Mouse (Mus musculus) lung, postnatal 0 days (tissue): ENCODE measurements around the gene Olfr432. TPM values are rescaled to one million over a fixed set of nuclear protein-coding genes. Genes with fewer than 3 reads are reported as not detected.
A peak's percentile ranks its signal among the peaks of the same experiment; 100 is the strongest.
"Not testable (repeated sequence)": the region's sequence is repeated elsewhere in the genome, so short reads cannot be mapped to it uniquely, and the experiment has no call there.

Source experiments
- ATAC-seq: fragments of 200-750 bp; cut with Nextera tagmentation; 2 replicates; pipeline ENCODE4 v1.8.0; 2017; ENCODE audit warnings: moderate library complexity
- DNase-seq: peaks from one replicate; pipeline ENCODE4 v3.0.0-alpha.2; 2016; ENCODE audit warnings: low spot score
- H3K27ac ChIP-seq: fragments of 300-500 bp; sonication (generic); 2 replicates; pipeline ENCODE4 v1.5.1; 2014; ENCODE audit warnings: antibody characterized with exemption, mild to moderate bottlenecking, low read length, mixed read lengths
- H3K27me3 ChIP-seq: fragments of 300-500 bp; sonication (generic); replicated peaks from 2 replicates; pipeline ENCODE4 v1.6.1; 2014; ENCODE audit warnings: low read length, mixed read lengths; ENCODE audit not compliant: insufficient read depth
- H3K36me3 ChIP-seq: fragments of 300-500 bp; sonication (generic); 2 replicates; pipeline ENCODE4 v1.6.1; 2014; ENCODE audit warnings: low read length, mixed read lengths; ENCODE audit not compliant: insufficient read depth
- H3K4me1 ChIP-seq: fragments of 300-500 bp; sonication (generic); 2 replicates; pipeline ENCODE4 v1.6.1; 2014; ENCODE audit warnings: antibody characterized with exemption, low read depth, low read length, mixed read lengths; ENCODE audit not compliant: insufficient read depth
- H3K4me2 ChIP-seq: fragments of 300-500 bp; sonication (generic); replicated peaks from 2 replicates; pipeline ENCODE4 v1.6.1; 2014; ENCODE audit warnings: low read depth, mild to moderate bottlenecking, low read length, moderate library complexity, mixed read lengths
- H3K4me3 ChIP-seq: fragments of 300-500 bp; sonication (generic); 2 replicates; pipeline ENCODE4 v1.5.1; 2014; ENCODE audit warnings: low read depth, low read length
- H3K9ac ChIP-seq: fragments of 300-500 bp; sonication (generic); replicated peaks from 2 replicates; pipeline ENCODE4 v1.6.1; 2014; ENCODE audit warnings: low read depth, mild to moderate bottlenecking
- H3K9me3 ChIP-seq: fragments of 300-500 bp; sonication (generic); 2 replicates; pipeline ENCODE4 v1.6.1; 2016; ENCODE audit warnings: low read length, mixed read lengths
- CTCF ChIP-seq: IDR thresholded peaks from 2 replicates; pipeline ENCODE4 v1.5.1; 2016; ENCODE audit warnings: antibody characterized with exemption, mild to moderate bottlenecking
- EP300 ChIP-seq: IDR thresholded peaks from 2 replicates; pipeline ENCODE4 v1.6.1; 2016; ENCODE audit warnings: antibody characterized with exemption, mild to moderate bottlenecking, control low read depth
- WGBS: fragments of 180-500 bp; shearing (Covaris S2); extraction: QIAGEN DNeasy Blood & Tissue Kit; methylation state at CpG from one replicate; pipeline ENCODE4 v1.1.7; 2014; 5-methylcytosine and 5-hydroxymethylcytosine counted together
- polyA plus RNA-seq: library from polyadenylated mRNA; unstranded; fragments of >200 nt; fragmentation: Nextera tagmentation; extraction: Ambion mirVana; gene quantifications from 2 replicates; pipeline ENCODE4 v1.2.1, GENCODE M21; 2015

The Olfr432 gene
- polyA plus RNA-seq, 1 experiment from 2014 or later, result not detected

DNA sequence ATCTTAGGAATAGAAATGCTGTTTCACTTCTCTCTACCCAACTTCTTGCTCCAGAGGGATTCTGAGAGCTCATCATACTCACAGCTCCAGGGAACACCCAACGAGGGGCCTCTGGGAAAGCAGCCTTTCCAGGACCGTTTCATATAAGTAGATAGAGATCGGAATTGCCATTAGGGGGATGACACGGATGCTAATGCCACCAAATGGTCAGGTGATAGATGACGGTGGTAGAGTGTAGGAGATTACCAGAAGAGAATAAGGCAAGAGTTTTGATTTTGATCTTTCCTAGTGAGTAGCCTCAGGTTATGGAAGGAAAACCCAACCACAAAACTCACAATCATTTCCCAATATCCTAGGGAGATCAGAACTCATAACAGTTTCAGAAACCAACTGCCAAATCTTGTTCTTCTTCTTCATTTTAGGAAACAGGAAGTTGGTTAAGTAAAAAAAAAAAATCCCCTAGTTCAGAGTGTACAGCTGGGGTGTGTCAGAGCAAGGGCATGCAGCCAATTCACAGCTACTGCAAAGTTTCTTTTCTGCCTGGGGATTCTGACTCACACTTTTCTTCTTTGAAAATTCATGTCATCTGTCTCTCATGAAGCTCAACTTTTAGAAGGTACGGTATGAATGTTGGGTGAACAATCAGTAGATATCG lies 8.4 kb upstream of the Olfr432 start, which contains the start of gene Olfr433:
Gene Olfr433 (plus strand): TSS at position 183 of the 655 bp plus-strand sequence.
- peak; percentile 89 for DNase-seq
- 56% methylated on average over 7 of the region's 7 CpGs for WGBS
- Histone ChIP-seq H3K4me3 (no peak within 1 kb of the TSS), H3K27me3 (no peaks in the 10 kb centered on the region), H3K9me3 (no peaks in the 10 kb centered on the region), H3K4me1 (no peaks in the 10 kb centered on the region), H3K4me2 (no peak within 1 kb of the TSS), H3K27ac (no peak within 1 kb of the TSS), H3K9ac (no peak within 1 kb of the TSS), H3K36me3 (no peaks in the 10 kb centered on the region)
- ATAC-seq, result peak; percentile 66
- TF ChIP-seq CTCF (no peak), EP300 (0 out of 2 replicates have a peak, but pooled peaks have one; percentile 52)

- not testable (repeated sequence) for H3K9ac ChIP-seq, DNase-seq, H3K4me3 ChIP-seq, H3K36me3 ChIP-seq, H3K4me2 ChIP-seq, H3K9me3 ChIP-seq, ATAC-seq, H3K27ac ChIP-seq, H3K4me1 ChIP-seq, H3K27me3 ChIP-seq
- 79% methylated on average over 12 of the region's 12 CpGs for WGBS
Observed at GRCm38 (mm10) chr1:174042091-174042884, 6.7 kb upstream of the Olfr432 start.

GRCm38 (mm10) chr1:174044431-174044830 lies 4.6 kb upstream of the Olfr432 start:
- TF ChIP-seq CTCF, result no peak
- TF ChIP-seq EP300, result peak; percentile 59
- WGBS, result 53% methylated on average over 2 of the region's 2 CpGs

DNA sequence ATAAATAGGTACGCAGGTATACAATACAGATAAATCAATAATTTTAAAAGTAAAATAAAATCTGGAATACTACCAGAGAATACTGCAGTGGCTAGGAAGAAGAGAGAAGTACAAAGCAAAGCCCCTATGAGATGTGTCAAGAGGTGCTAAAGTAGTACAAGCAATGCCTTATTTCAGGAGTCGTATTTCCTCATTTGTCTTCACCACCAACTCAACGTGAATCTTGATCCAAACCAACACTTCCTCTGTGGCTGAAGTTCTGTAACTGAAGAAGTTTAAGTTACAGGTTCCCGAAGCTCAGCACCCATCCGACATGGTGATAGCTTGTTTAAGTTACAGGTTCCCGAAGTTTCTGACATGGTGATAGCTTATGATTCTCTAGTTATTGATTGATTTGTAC lies 778 bp upstream of the Olfr432 start:
- 64% methylated on average over 5 of the region's 6 CpGs for WGBS

More at GRCm38 (mm10) chr1:174044431-174044830, 4.6 kb upstream of the Olfr432 start:
- Histone ChIP-seq H3K4me1 (no peaks in the 10 kb centered on the region), H3K9ac (no peak overlapping the region), H3K27ac (no peak overlapping the region), H3K9me3 (no peaks in the 10 kb centered on the region), H3K4me3 (no peak overlapping the region), H3K36me3 (no peaks in the 10 kb centered on the region), H3K4me2 (no peak overlapping the region), H3K27me3 (no peaks in the 10 kb centered on the region)
- ATAC-seq, result no peak
- peak; percentile 45 for DNase-seq

GRCm38 (mm10) chr1:174049357-174049756 lies 352 bp downstream of the Olfr432 start:
- H3K27me3 ChIP-seq, H3K9me3 ChIP-seq, ATAC-seq, H3K4me2 ChIP-seq, DNase-seq, H3K4me1 ChIP-seq, H3K4me3 ChIP-seq, H3K9ac ChIP-seq, H3K27ac ChIP-seq, H3K36me3 ChIP-seq: not testable (repeated sequence)
- 36% methylated on average over 4 of the region's 4 CpGs for WGBS

More for the DNA sequence above, 778 bp upstream of the Olfr432 start:
- not testable (repeated sequence) for H3K9ac ChIP-seq, H3K4me3 ChIP-seq, H3K4me2 ChIP-seq, DNase-seq, H3K27me3 ChIP-seq, H3K9me3 ChIP-seq, H3K4me1 ChIP-seq, H3K27ac ChIP-seq, ATAC-seq, H3K36me3 ChIP-seq

GRCm38 (mm10) chr1:174050532-174050931 lies 1.5 kb downstream of the Olfr432 start:
- H3K9ac ChIP-seq, result no peak overlapping the region
- no peaks in the 10 kb centered on the region for H3K36me3 ChIP-seq
- 81% methylated on average over 4 of the region's 4 CpGs for WGBS

More at GRCm38 (mm10) chr1:174050532-174050931, 1.5 kb downstream of the Olfr432 start:
- TF ChIP-seq CTCF, result no peak
- no peak for TF ChIP-seq EP300
- no peak overlapping the region for H3K4me2 ChIP-seq
- DNase-seq, result no peak
- H3K27ac ChIP-seq, result no peak overlapping the region
- no peak for ATAC-seq
- H3K4me3 ChIP-seq, result no peak overlapping the region
- H3K9me3 ChIP-seq, result no peaks in the 10 kb centered on the region
- no peaks in the 10 kb centered on the region for H3K4me1 ChIP-seq
- no peaks in the 10 kb centered on the region for H3K27me3 ChIP-seq
